Mouse (Mus musculus): Measurements from ENCODE around the gene Muc3. TPM values are rescaled to one million over a fixed set of nuclear protein-coding genes. Genes with fewer than 3 reads are reported as not detected.

Gene Muc3
- total RNA-seq, 2 experiments from 2014 or later, result not detected

DNA sequence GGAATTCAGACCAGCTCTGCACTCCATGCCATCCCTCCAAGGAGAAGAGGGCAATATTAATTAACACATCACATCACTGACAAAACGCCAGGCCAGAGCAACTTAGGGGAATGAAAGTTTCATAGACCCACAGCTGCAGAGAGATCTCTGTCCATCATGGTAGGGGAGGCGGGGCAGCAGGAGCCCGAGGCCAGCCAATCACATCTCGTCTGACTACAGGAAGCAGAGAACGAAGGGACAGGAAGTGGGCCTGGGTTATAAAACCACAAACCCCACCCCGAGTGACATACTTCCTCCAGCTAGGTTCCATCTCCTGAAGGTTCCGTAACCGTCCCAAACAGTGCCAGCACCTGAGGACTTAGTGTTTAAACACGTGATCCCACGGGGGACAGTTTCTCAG lies 54.0 kb downstream of the Muc3 start:
- no peak for DNase-seq (ENCODE audit: low spot score in 2 of 2)

DNA sequence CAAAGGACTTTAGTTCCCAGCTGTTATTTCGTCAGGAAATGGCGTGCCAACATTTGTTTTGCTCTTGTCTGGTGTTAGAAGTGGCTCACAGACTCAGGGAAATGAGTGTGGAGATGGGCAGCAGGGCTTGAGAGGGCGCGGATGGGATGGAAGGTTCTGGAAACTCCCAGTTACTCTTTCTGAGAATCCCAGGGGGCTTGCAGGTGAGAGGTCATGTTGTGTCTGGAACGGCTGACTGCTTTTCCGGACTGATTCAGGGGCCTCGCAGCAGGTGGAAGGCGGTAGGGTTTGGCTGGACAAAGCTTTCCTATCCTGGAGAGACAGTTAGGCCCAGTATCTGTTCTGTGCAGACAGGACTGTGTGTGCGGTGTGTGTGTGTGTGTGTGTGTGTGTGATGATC lies 55.4 kb downstream of the Muc3 start:
- no peak for DNase-seq (ENCODE audit: low spot score in 2 of 2)

DNA sequence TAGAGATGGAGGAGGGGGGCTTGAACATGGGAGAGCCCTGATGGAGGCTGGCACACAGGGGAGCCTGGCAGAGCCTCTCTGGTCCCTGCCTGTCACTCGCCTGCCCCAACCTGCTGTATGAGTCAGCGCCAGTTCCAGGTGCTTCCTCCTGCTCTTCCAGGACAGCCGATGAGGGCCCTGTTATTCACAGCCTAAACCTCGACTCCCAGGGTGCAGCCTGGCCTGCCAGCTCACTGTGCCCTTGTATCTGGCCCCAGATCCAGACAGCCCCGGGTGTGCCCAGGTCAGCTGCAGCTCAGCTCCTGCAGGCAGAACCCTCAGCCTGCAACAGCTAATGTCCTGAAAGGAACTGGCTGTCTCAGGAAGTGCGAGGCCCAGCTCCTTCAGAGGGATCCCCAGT lies 57.6 kb downstream of the Muc3 start:
- no peak for DNase-seq (ENCODE audit: low spot score in 2 of 2)

DNA sequence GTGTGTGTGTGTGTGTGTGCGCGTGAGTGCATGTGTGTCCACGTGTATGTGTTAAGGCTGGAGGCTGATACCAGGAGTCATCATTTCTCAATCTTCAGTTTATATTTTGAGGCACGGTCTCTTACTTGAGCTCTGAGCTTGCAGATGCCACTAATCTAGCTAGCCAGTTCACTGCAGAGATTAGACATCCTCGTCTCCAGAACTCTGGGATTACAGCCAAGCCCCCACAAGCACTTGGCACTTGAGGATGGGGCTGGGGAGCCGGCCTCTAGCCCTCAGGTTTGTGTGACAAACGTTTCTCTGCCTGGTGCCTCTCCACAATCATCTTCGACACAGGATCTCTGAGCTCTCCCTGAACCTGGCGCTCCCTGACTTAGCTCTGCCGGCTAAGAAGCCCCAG lies 58.3 kb downstream of the Muc3 start:
- no peak for DNase-seq (ENCODE audit: low spot score in 2 of 2)

DNA sequence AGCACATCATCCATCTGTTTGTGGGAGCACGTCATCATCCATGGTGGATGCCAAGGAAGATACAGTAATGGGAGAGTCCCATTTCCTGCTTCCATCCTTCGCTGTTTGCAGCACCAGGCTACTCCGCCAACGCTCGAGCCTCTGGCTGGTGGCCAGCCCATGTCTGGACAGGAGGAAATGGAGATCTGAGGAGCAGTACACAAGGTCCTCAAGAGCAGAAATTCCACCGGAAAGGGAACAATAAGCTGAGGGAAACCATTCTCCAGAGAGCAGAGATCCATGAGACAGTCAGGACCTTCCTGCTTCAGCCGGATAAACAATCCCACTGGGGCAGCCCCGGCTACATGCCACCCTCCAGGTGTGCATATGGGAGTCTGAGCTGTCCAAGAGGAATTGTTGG lies 61.7 kb downstream of the Muc3 start:
- DNase-seq (ENCODE audit: low spot score in 2 of 2), result no peak

DNA sequence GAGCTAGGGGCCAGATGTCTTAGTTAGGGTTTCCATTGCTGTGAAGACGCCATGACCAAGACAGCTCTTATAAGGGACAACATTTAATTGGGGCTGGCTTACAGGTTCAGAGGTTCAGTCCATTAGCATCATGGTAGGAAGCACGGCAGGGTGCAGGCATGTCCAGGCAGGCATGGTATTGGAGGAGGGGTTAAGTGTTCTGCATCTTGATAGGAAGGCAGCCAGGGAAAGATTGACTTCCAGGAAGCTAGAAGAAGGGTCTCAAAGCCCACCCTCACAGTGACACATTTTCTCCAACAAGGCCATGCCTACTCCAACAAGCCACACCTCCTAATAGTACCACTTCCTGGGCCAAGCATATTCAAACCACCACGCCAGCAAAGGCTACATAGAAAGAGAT lies 63.4 kb downstream of the Muc3 start:
- no peak for DNase-seq (ENCODE audit: low spot score in 2 of 2)

DNA sequence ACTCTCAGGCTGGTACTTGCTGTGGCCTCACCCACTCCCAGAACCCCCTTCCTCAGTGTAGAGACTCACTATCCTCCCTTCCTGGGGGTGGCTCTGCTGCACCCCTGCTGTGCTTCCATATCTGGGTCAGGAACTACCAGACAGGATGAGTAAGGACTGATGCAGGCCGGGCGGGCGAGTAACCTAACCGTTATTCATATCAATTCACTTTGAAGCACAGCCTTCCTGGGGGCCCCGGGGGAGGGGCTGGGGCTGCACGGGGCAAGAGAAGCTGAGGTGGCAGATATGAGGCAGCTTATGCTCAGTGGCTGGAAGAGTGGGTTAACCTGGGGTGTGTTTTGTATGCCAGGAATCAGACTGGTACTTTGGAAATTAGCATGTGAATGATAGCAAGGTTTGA lies 64.1 kb downstream of the Muc3 start:
- DNase-seq (ENCODE audit: low spot score in 2 of 2), result no peak

Other genes starting within 250 kb of the Muc3 start
- gene Ift22, start 241.2 kb downstream of the Muc3 start, total RNA-seq (2021), result 10 to 100 TPM; 11.7 to 13.8 TPM
- 100 to 1,000 TPM; 150 to 163 TPM for gene Fis1, start 196.0 kb downstream of the Muc3 start, total RNA-seq (2021)
- gene Cldn15, start 182.7 kb downstream of the Muc3 start, total RNA-seq (2021), result 1 to 10 TPM; 4.7 to 4.9 TPM
- 10 to 100 TPM; 40.9 to 46.4 TPM for gene Plod3, start 162.3 kb downstream of the Muc3 start, total RNA-seq (2021)
- 10 to 100 TPM; 40.4 to 45.4 TPM for gene Znhit1, start 161.3 kb downstream of the Muc3 start, total RNA-seq (2021)
- not detected for gene Vgf, start 122.9 kb downstream of the Muc3 start, total RNA-seq (2021)
- gene Ap1s1, start 103.2 kb downstream of the Muc3 start, total RNA-seq (2021), result 10 to 100 TPM; 67.3 to 68.0 TPM
- gene Serpine1, start 77.1 kb downstream of the Muc3 start, total RNA-seq (2021), result 1 to 10 TPM; 3.6 to 4.9 TPM
- gene Trim56, start 33.1 kb downstream of the Muc3 start, total RNA-seq (2021), result 10 to 100 TPM; 13.6 to 13.8 TPM
- gene Muc3a, start 63.1 kb upstream of the Muc3 start, total RNA-seq (2021), result under 1 TPM; 0.88 to 0.98 TPM
- 10 to 100 TPM; 68.5 to 78.9 TPM for gene Ache, start 138.2 kb upstream of the Muc3 start, total RNA-seq (2021)
- gene Ufsp1, start 145.3 kb upstream of the Muc3 start, total RNA-seq (2021), result 10 to 100 TPM; 47.7 to 51.2 TPM
- gene Srrt, start 158.4 kb upstream of the Muc3 start, total RNA-seq (2021), result 100 to 1,000 TPM; 113 to 138 TPM
- gene Trip6, start 165.1 kb upstream of the Muc3 start, total RNA-seq (2021), result 10 to 100 TPM; 31.2 to 31.9 TPM
- gene Slc12a9, start 184.3 kb upstream of the Muc3 start, total RNA-seq (2021), result 10 to 100 TPM in 1 of 2 experiments, 1 to 10 TPM in 1; 8.2 to 10.3 TPM
- gene Ephb4, start 200.8 kb upstream of the Muc3 start, total RNA-seq (2021), result 10 to 100 TPM; 56.9 to 57.6 TPM